Mouse (Mus musculus): ENCODE measurements around the gene Sh3bgrl2. TPM values are rescaled to one million over a fixed set of nuclear protein-coding genes. Genes with fewer than 3 reads are reported as not detected.

The Sh3bgrl2 gene
- polyA plus RNA-seq, 1 experiment, result 4.0 TPM

- Histone ChIP-seq H3K36me3 (ENCODE audit: control insufficient read depth, insufficient read depth) (no peaks in the 10 kb centered on the region), H3K4me2 (ENCODE audit: low read depth) (no peak overlapping the region), H3K4me3 (no peak overlapping the region), H3K79me2 (ENCODE audit: control insufficient read depth, insufficient read depth) (no peaks in the 10 kb centered on the region), H3ac (ENCODE audit: control insufficient read depth, insufficient read length) (no peak overlapping the region), H3K27me3 (ENCODE audit: control insufficient read depth, insufficient read depth, insufficient read length) (no peaks in the 10 kb centered on the region)
- TF ChIP-seq MYOD1 (IDR thresholded peaks at IDR 0.05; ENCODE audit: control insufficient read depth in 1 of 3, insufficient read length in 2 of 3, low read depth in 2 of 3) (no peak), TCF3 (IDR thresholded peaks at IDR 0.05; ENCODE audit: insufficient read length, low read depth) (no peak), USF1 (IDR thresholded peaks at IDR 0.05; ENCODE audit: low read depth) (no peak), POLR2A (IDR thresholded peaks at IDR 0.05; ENCODE audit: insufficient read length, low read depth) (no peak), E2F4 (IDR thresholded peaks at IDR 0.05; ENCODE audit: insufficient read depth) (no peak), CEBPB (IDR thresholded peaks at IDR 0.05; ENCODE audit: insufficient read depth, poor library complexity, severe bottlenecking) (no peak), TCF12 (IDR thresholded peaks at IDR 0.05; ENCODE audit: insufficient read depth, poor library complexity, severe bottlenecking) (no peak), POLR2AphosphoS2 (IDR thresholded peaks at IDR 0.05; ENCODE audit: insufficient read length, low read depth) (no peak), REST (IDR thresholded peaks at IDR 0.05; ENCODE audit: insufficient read depth, insufficient read length) (no peak), SRF (IDR thresholded peaks at IDR 0.05; ENCODE audit: control insufficient read depth, insufficient read length, low read depth) (no peak), MYOG (IDR thresholded peaks at IDR 0.05; ENCODE audit: control insufficient read depth in 1 of 3, insufficient read depth in 1 of 3, insufficient read length in 2 of 3, low read depth in 2 of 3) (no peak), MAX (IDR thresholded peaks at IDR 0.05; ENCODE audit: low read depth) (no peak)
These were observed 14.9 kb upstream of the Sh3bgrl2 start for GRCm38 (mm10) chr9:83533044-83533769.

- Histone ChIP-seq H3K79me2 (ENCODE audit: control insufficient read depth, insufficient read depth) (no peaks in the 10 kb centered on the region), H3K27me3 (ENCODE audit: control insufficient read depth, insufficient read depth, insufficient read length) (no peaks in the 10 kb centered on the region)
These were observed 11.2 kb upstream of the Sh3bgrl2 start for GRCm38 (mm10) chr9:83536959-83537358.

DNA sequence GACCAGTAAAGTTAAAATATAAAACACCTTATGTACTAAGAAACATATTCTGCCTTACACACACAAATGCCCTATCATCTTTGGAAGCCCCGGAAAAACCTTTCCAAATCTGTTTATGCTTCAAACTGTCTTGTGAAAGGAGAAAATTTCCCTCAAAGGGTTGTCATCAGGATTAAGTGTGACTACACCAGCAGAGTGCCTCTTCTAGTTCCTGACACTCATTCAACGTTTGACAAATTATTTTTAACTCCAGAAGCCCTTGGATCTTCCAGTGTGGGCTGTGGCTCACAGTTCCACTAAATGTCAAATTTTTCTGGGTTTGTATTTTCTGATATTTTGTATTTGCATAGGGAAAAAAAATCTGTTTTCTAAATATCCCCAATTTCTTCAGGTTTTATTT is 10.6 kb upstream of the Sh3bgrl2 start:
- Histone ChIP-seq H3K36me3 (ENCODE audit: control insufficient read depth, insufficient read depth) (no peaks in the 10 kb centered on the region), H3K4me2 (ENCODE audit: low read depth) (no peak overlapping the region), H3K27me3 (ENCODE audit: control insufficient read depth, insufficient read depth, insufficient read length) (no peaks in the 10 kb centered on the region), H3K4me3 (no peak overlapping the region), H3K79me2 (ENCODE audit: control insufficient read depth, insufficient read depth) (no peaks in the 10 kb centered on the region), H3ac (ENCODE audit: control insufficient read depth, insufficient read length) (no peak overlapping the region)
- TF ChIP-seq POLR2AphosphoS2 (IDR thresholded peaks at IDR 0.05; ENCODE audit: insufficient read length, low read depth) (no peak), MAX (IDR thresholded peaks at IDR 0.05; ENCODE audit: low read depth) (no peak), REST (IDR thresholded peaks at IDR 0.05; ENCODE audit: insufficient read depth, insufficient read length) (no peak), MYOD1 (IDR thresholded peaks at IDR 0.05; ENCODE audit: control insufficient read depth in 1 of 3, insufficient read length in 2 of 3, low read depth in 2 of 3) (no peak), POLR2A (IDR thresholded peaks at IDR 0.05; ENCODE audit: insufficient read length, low read depth) (no peak), MYOG (IDR thresholded peaks at IDR 0.05; ENCODE audit: control insufficient read depth in 1 of 3, insufficient read depth in 1 of 3, insufficient read length in 2 of 3, low read depth in 2 of 3) (no peak), TCF3 (IDR thresholded peaks at IDR 0.05; ENCODE audit: insufficient read length, low read depth) (no peak), SRF (IDR thresholded peaks at IDR 0.05; ENCODE audit: control insufficient read depth, insufficient read length, low read depth) (no peak), TCF12 (IDR thresholded peaks at IDR 0.05; ENCODE audit: insufficient read depth, poor library complexity, severe bottlenecking) (no peak)

More at GRCm38 (mm10) chr9:83536959-83537358, 11.2 kb upstream of the Sh3bgrl2 start:
- H3K36me3 ChIP-seq (ENCODE audit: control insufficient read depth, insufficient read depth), result no peaks in the 10 kb centered on the region
- no peak overlapping the region for H3K4me2 ChIP-seq (ENCODE audit: low read depth)
- H3K4me3 ChIP-seq, result no peak overlapping the region
- no peak overlapping the region for H3ac ChIP-seq (ENCODE audit: control insufficient read depth, insufficient read length)
- TF ChIP-seq CEBPB (IDR thresholded peaks at IDR 0.05; ENCODE audit: insufficient read depth, poor library complexity, severe bottlenecking) (no peak), TCF3 (IDR thresholded peaks at IDR 0.05; ENCODE audit: insufficient read length, low read depth) (no peak), E2F4 (IDR thresholded peaks at IDR 0.05; ENCODE audit: insufficient read depth) (no peak), POLR2AphosphoS2 (IDR thresholded peaks at IDR 0.05; ENCODE audit: insufficient read length, low read depth) (no peak), MYOG (IDR thresholded peaks at IDR 0.05; ENCODE audit: control insufficient read depth in 1 of 3, insufficient read depth in 1 of 3, insufficient read length in 2 of 3, low read depth in 2 of 3) (no peak), TCF12 (IDR thresholded peaks at IDR 0.05; ENCODE audit: insufficient read depth, poor library complexity, severe bottlenecking) (no peak), MAX (IDR thresholded peaks at IDR 0.05; ENCODE audit: low read depth) (no peak), SRF (IDR thresholded peaks at IDR 0.05; ENCODE audit: control insufficient read depth, insufficient read length, low read depth) (no peak), REST (IDR thresholded peaks at IDR 0.05; ENCODE audit: insufficient read depth, insufficient read length) (no peak), USF1 (IDR thresholded peaks at IDR 0.05; ENCODE audit: low read depth) (no peak), MYOD1 (IDR thresholded peaks at IDR 0.05; ENCODE audit: control insufficient read depth in 1 of 3, insufficient read length in 2 of 3, low read depth in 2 of 3) (no peak), POLR2A (IDR thresholded peaks at IDR 0.05; ENCODE audit: insufficient read length, low read depth) (no peak)

DNA sequence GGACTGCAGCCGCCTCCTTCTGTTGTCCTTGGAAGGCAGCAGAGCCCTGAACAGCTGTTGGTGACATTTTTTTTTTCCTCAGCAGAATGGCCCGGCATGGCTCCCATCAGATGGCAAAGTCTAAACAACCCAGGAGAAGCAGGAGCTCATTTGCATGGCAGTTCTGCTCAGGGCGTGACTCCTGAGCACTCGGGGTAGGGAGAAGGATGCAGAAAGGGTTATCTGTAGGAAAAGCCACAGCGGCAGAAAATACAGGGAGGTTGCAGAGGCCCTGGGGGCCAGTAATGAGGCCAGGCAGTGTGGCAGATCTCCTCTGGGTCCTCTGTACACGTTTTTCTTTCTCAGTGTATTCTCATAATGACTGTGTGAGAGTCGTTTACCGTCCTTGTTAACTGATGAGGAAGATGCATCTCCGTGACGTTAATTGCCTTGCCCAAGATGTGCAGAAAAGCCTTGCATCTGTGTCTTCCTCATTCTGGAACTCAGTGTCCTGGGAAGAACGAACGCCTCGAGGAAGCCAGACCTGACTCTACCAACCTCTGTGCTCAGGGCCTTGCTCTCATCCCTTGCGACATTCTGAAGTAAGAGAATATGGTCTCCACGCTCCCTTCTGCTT is 10.1 kb upstream of the Sh3bgrl2 start:
- H3K79me2 ChIP-seq (ENCODE audit: control insufficient read depth, insufficient read depth), result no peaks in the 10 kb centered on the region
- no peak overlapping the region for H3ac ChIP-seq (ENCODE audit: control insufficient read depth, insufficient read length)
- TF ChIP-seq MYOG (IDR thresholded peaks at IDR 0.05; ENCODE audit: control insufficient read depth in 1 of 3, insufficient read depth in 1 of 3, insufficient read length in 2 of 3, low read depth in 2 of 3) (no peak), POLR2A (IDR thresholded peaks at IDR 0.05; ENCODE audit: insufficient read length, low read depth) (no peak), MYOD1 (IDR thresholded peaks at IDR 0.05; ENCODE audit: control insufficient read depth in 1 of 3, insufficient read length in 2 of 3, low read depth in 2 of 3) (no peak), USF1 (IDR thresholded peaks at IDR 0.05; ENCODE audit: low read depth) (no peak), TCF3 (IDR thresholded peaks at IDR 0.05; ENCODE audit: insufficient read length, low read depth) (no peak), CEBPB (IDR thresholded peaks at IDR 0.05; ENCODE audit: insufficient read depth, poor library complexity, severe bottlenecking) (no peak), REST (IDR thresholded peaks at IDR 0.05; ENCODE audit: insufficient read depth, insufficient read length) (no peak), MAX (IDR thresholded peaks at IDR 0.05; ENCODE audit: low read depth) (no peak), POLR2AphosphoS2 (IDR thresholded peaks at IDR 0.05; ENCODE audit: insufficient read length, low read depth) (no peak), TCF12 (IDR thresholded peaks at IDR 0.05; ENCODE audit: insufficient read depth, poor library complexity, severe bottlenecking) (no peak), E2F4 (IDR thresholded peaks at IDR 0.05; ENCODE audit: insufficient read depth) (no peak), SRF (IDR thresholded peaks at IDR 0.05; ENCODE audit: control insufficient read depth, insufficient read length, low read depth) (no peak)
- H3K4me2 ChIP-seq (ENCODE audit: low read depth), result no peak overlapping the region
- no peak overlapping the region for H3K4me3 ChIP-seq
- H3K36me3 ChIP-seq (ENCODE audit: control insufficient read depth, insufficient read depth), result no peaks in the 10 kb centered on the region
- no peaks in the 10 kb centered on the region for H3K27me3 ChIP-seq (ENCODE audit: control insufficient read depth, insufficient read depth, insufficient read length)

Data from myocyte (in vitro differentiated cells).